In genomic region chr2:181981969-181982368, GRCm38 (mm10) we compare ENCODE assay signal across 17 mouse cellular contexts. TPM values are rescaled to one million over a fixed set of nuclear protein-coding genes. Genes with fewer than 3 reads are reported as not detected.
DNase-seq lines count a peak whose midpoint lies in the region; ATAC-seq and TF ChIP-seq lines count a peak whose summit lies in the region.
"Not testable (repeated sequence)": the region's sequence is repeated elsewhere in the genome, so short reads cannot be mapped to it uniquely, and the experiment has no call there.
"Had no signal": no experiment of that assay in that cellular context is flagged by ENCODE, and none has a peak within 500 bp of the region (broad histone marks: within the 10 kb centered on the region; RNA-seq: fewer than 3 reads in every experiment).

No protein-coding gene starts in this region.

- H3K4me2 ChIP-seq in stomach, postnatal 0 days (replicated peaks; ENCODE audit: low read depth), result not testable (repeated sequence)

- not testable (repeated sequence) for H3K4me1 ChIP-seq in stomach, postnatal 0 days (replicated peaks; ENCODE audit: control insufficient read depth, insufficient read depth)

- H3K27me3 ChIP-seq in stomach, postnatal 0 days (ENCODE audit: control insufficient read depth, insufficient read depth, low read length), result not testable (repeated sequence)

- 68% methylated on average over 7 of the region's 7 CpGs for WGBS in stomach, postnatal 0 days

- peak; percentile 59; the same call in 1 of the 2 replicates for ATAC-seq in stomach, postnatal 0 days (ENCODE audit: low FRiP score, low TSS enrichment)

- not testable (repeated sequence) for H3K36me3 ChIP-seq in stomach, postnatal 0 days (ENCODE audit: control insufficient read depth, insufficient read depth, low read length)

- H3K9me3 ChIP-seq in stomach, postnatal 0 days (ENCODE audit: control insufficient read depth, low read length), result not testable (repeated sequence)

- H3K9ac ChIP-seq in stomach, postnatal 0 days (ENCODE audit: low read length), result not testable (repeated sequence)

- not testable (repeated sequence) for H3K4me3 ChIP-seq in stomach, postnatal 0 days (ENCODE audit: low read depth, low read length)

- DNase-seq in ES-CJ7 (ENCODE audit: low read depth, low spot score) (peak; percentile 86), R1 (ENCODE audit: low read depth, low spot score) (peak; percentile 75)
- DNase-seq in heart, adult 11 months, result peak; percentile 66
- DNase-seq in stomach, postnatal 0 days (ENCODE audit: low spot score), result peak; percentile 19

- TF ChIP-seq CTCF in stomach, postnatal 0 days (IDR thresholded peaks at IDR 0.05; ENCODE audit: low read depth), result not testable (repeated sequence)

- H3K27ac ChIP-seq in stomach, postnatal 0 days (replicated peaks), result not testable (repeated sequence)

- not testable (repeated sequence) for TF ChIP-seq EP300 in stomach, postnatal 0 days (optimal IDR thresholded peaks at IDR 0.05)

RNA-seq across cellular contexts. Expression of gene Gm14496, which starts 9.0 kb away (rescaled TPM):
- 0.01 TPM in 1 of 2 replicates, not detected in the other for polyA plus RNA-seq in stomach, postnatal 0 days (2015; fragmentation: Nextera tagmentation; extraction: Ambion mirVana)
- polyA plus RNA-seq: activated CD4-positive, CD25-positive, alpha-beta regulatory T cell, adult 4 months; C2C12; cerebellum, adult 2 months; cortical plate, adult 2 months; embryonic facial prominence, embryonic 10.5 days; embryonic facial prominence, embryonic 12.5 days; embryonic facial prominence, embryonic 14.5 days; forebrain, embryonic 11.5 days; forebrain, embryonic 13.5 days; forebrain, embryonic 15.5 days; forebrain, postnatal 0 days; G1E; Patski had no signal

Comparison
In these comparisons a context has a peak if more than half of its experiments do, and no peak if none do; other contexts are left out.
1. DNase-seq: peak in every context shown above with its lines; median percentile 86 in ES-CJ7; 75 in R1; 66 in heart, adult 11 months; 19 in stomach, postnatal 0 days.